Mouse (Mus musculus) limb, embryonic 11.5 days (tissue): ENCODE data around the gene Hoxa13. TPM values are rescaled to one million over a fixed set of nuclear protein-coding genes. Genes with fewer than 3 reads are reported as not detected.

ENCODE experiments used
- ATAC-seq: fragments of 200-750 bp; cut with Nextera tagmentation; 2 replicates; pipeline ENCODE4 v1.8.0; 2017; ENCODE audit warnings: low read depth; ENCODE audit not compliant: insufficient number of reproducible peaks, low FRiP score, low TSS enrichment
- DNase-seq: peaks from one replicate; pipeline ENCODE4 v3.0.0-alpha.2; 2015; ENCODE audit warnings: low spot score
- H3K27ac ChIP-seq: fragments of 300-500 bp; sonication (generic); replicated peaks from 2 replicates; pipeline ENCODE4 v1.5.1; 2014; ENCODE audit warnings: low read depth, mild to moderate bottlenecking, low read length
- H3K27me3 ChIP-seq: fragments of 300-500 bp; sonication (generic); 2 replicates; pipeline ENCODE4 v1.6.1; 2014; ENCODE audit warnings: mild to moderate bottlenecking, low read length, mixed read lengths; ENCODE audit not compliant: control insufficient read depth, insufficient read depth
- H3K36me3 ChIP-seq: fragments of 300-500 bp; sonication (generic); 2 replicates; pipeline ENCODE4 v1.6.1; 2014; ENCODE audit warnings: mild to moderate bottlenecking, low read length, moderate library complexity, mixed read lengths; ENCODE audit not compliant: control insufficient read depth, insufficient read depth
- H3K4me1 ChIP-seq: fragments of 300-500 bp; sonication (generic); 2 replicates; pipeline ENCODE4 v1.6.1; 2014; ENCODE audit warnings: low read length, mixed read lengths; ENCODE audit not compliant: control insufficient read depth, insufficient read depth
- H3K4me2 ChIP-seq: fragments of 300-500 bp; sonication (generic); 2 replicates; pipeline ENCODE4 v1.6.1; 2014; ENCODE audit warnings: low read depth, mild to moderate bottlenecking, moderate library complexity; ENCODE audit not compliant: severe bottlenecking
- H3K4me3 ChIP-seq: fragments of 300-500 bp; sonication (generic); 2 replicates; pipeline ENCODE4 v1.5.1; 2014; ENCODE audit warnings: low read depth, low read length
- H3K9ac ChIP-seq: fragments of 300-500 bp; sonication (generic); 2 replicates; pipeline ENCODE4 v1.6.1; 2014; ENCODE audit warnings: mild to moderate bottlenecking, low read length
- H3K9me3 ChIP-seq: fragments of 300-500 bp; sonication (generic); 2 replicates; pipeline ENCODE4 v1.6.1; 2016; ENCODE audit warnings: low read length; ENCODE audit not compliant: control insufficient read depth
- WGBS: fragments of 180-500 bp; shearing (Covaris S2); extraction: QIAGEN DNeasy Blood & Tissue Kit; methylation state at CpG from one replicate; pipeline ENCODE4 v1.1.7; 2014; 5-methylcytosine and 5-hydroxymethylcytosine counted together
- polyA plus RNA-seq: library from polyadenylated mRNA; unstranded; fragments of >200 nt; fragmentation: Nextera tagmentation; extraction: Ambion mirVana; gene quantifications from 2 replicates; pipeline ENCODE4 v1.2.1, GENCODE M21; 2014

The Hoxa13 gene
- polyA plus RNA-seq, 1 experiment from 2014 or later = 25.1 TPM

DNA sequence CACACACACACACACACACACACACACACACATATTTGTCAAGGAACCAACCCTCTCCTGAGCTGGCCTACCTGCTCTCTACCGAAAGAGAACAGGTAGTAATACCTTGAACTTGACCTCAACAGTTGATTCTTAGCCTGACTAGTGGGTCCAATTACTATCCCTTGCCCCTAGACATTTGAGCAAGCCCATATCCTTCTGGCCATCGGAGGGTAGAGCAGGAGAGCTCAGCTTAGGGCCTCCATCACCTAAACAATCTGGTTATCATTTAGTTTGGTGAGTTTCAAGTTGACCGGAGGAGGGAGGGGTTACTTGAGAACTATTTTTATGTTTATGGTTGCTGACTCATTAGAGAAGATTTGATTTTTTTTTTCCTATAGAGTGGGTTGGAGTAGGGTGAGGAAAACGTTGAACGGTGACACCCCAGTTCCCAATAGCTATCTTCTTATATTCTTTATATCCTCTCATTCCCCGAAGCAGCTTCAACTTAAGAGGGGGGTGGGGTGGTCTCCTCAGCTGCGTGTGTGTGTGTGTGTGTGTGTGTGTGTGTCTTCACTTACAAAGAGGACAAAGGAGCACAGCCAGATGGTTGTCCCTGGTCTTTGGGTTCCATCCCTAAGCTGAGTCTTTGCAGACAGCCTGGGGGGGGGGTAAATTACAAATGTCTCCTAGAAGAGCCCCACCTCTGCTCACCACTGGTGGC, 9.4 kb downstream of the Hoxa13 start:
- H3K4me1 ChIP-seq = peaks cover 13% of the 10 kb centered on the region
- ATAC-seq (0 out of 2 replicates have a peak, but pooled peaks have one; percentile 21), DNase-seq (peak; percentile 50)
- H3K27me3 ChIP-seq = peaks cover 6% of the 10 kb centered on the region; the same call in 1 of the 2 replicates
- H3K36me3 ChIP-seq = no peaks in the 10 kb centered on the region
- WGBS = 6% methylated on average over 7 of the region's 7 CpGs
- H3K27ac ChIP-seq = peak overlapping the region; percentile 80
- peak overlapping the region; percentile 87 for H3K9ac ChIP-seq
- peak overlapping the region; percentile 76 for H3K4me2 ChIP-seq
- H3K9me3 ChIP-seq = no peaks in the 10 kb centered on the region
- H3K4me3 ChIP-seq = peak overlapping the region; percentile 42

GRCm38 (mm10) chr6:52249826-52250225, 10.9 kb downstream of the Hoxa13 start:
- ATAC-seq = no peak
- Histone ChIP-seq H3K27ac (peak overlapping the region; percentile 93; the same call in 1 of the 2 replicates), H3K4me2 (peak overlapping the region; percentile 83), H3K36me3 (no peaks in the 10 kb centered on the region), H3K9me3 (no peaks in the 10 kb centered on the region), H3K27me3 (peaks cover 4% of the 10 kb centered on the region; the same call in 1 of the 2 replicates), H3K4me3 (peak overlapping the region; percentile 99), H3K9ac (peak overlapping the region; percentile 94), H3K4me1 (peaks cover 13% of the 10 kb centered on the region)
- 12% methylated on average over 4 of the region's 4 CpGs for WGBS
- DNase-seq = peak; percentile 44

DNA sequence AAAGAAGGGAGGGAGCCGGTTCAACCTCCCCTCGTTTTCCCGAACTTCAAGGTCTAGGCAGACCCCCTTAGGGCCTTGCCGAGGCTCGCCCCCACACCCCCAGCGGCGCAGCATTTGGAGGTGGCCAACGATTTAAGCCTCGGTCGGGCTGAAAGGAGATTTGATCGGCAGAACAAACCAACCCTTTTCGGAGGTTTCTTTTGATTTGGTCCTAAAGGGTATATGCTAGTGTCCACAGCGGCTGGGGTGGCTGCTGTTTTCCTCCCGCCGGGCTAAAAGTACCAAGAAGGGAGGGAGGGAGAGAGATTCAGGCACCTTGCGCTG, 11.3 kb downstream of the Hoxa13 start:
- Histone ChIP-seq H3K4me1 (peaks cover 13% of the 10 kb centered on the region), H3K4me2 (peak overlapping the region; percentile 83), H3K27me3 (peaks cover 4% of the 10 kb centered on the region; the same call in 1 of the 2 replicates), H3K27ac (peak overlapping the region; percentile 93; the same call in 1 of the 2 replicates), H3K36me3 (no peaks in the 10 kb centered on the region), H3K9me3 (no peaks in the 10 kb centered on the region), H3K9ac (peak overlapping the region; percentile 94), H3K4me3 (peak overlapping the region; percentile 99)
- 2% methylated on average over 16 of the region's 16 CpGs for WGBS
- ATAC-seq = no peak
- no peak for DNase-seq

- H3K4me3 ChIP-seq = peak overlapping the region; percentile 99
- H3K9ac ChIP-seq = peak overlapping the region; percentile 94
- 2% methylated on average over 27 of the region's 27 CpGs for WGBS
- peaks cover 13% of the 10 kb centered on the region for H3K4me1 ChIP-seq
- H3K36me3 ChIP-seq = no peaks in the 10 kb centered on the region
- no peak for ATAC-seq
- peaks cover 4% of the 10 kb centered on the region; the same call in 1 of the 2 replicates for H3K27me3 ChIP-seq
- no peaks in the 10 kb centered on the region for H3K9me3 ChIP-seq
- H3K4me2 ChIP-seq = peak overlapping the region; percentile 83
- DNase-seq = peak; percentile 70
- peak overlapping the region; percentile 93 for H3K27ac ChIP-seq
Measured at GRCm38 (mm10) chr6:52248638-52249414, 11.9 kb downstream of the Hoxa13 start.

DNA sequence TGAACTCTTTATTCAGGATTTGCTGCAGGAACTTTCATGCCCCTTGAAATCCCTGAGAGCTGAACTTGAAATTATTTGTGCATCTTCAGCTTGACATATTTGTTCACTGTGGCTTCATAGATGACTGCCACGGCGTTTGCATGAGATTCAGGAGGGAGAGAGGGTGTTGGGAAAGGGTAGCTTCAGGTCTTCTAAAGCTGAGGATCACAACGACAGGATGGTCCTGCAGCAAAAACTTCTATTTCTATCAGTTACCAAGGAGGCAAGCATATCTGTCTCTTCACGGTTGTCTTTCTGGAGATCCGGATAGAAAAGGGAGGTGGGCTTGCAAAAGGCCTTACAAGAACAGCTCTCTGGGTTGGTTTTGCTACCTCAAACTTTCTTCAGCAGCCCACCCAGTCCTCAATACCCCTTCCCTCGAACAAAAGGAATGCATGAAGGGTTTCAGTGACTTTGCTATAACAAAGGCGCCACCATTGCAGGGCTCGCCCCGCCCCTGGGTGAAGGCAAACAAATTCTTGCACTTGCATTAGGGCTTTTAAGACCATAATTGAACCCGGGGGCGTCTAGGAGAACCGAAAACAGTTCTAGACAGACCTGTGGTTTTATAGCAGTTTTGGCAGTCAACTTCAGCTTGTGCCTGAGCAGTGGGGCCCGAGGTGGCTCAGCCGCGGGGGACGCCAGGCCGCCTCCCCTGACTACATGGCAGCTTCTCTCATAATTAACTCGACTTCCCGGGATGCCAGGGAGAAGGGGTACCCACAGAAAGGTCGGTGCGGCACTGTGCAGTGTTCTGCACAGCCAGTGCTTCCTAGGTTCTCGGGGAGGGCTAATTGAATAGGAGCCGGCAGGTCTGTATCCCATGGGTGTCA, 12.7 kb downstream of the Hoxa13 start:
- Histone ChIP-seq H3K9me3 (no peaks in the 10 kb centered on the region), H3K36me3 (no peaks in the 10 kb centered on the region), H3K4me3 (peak overlapping the region; percentile 99), H3K27me3 (peaks cover 4% of the 10 kb centered on the region; the same call in 1 of the 2 replicates), H3K27ac (peak overlapping the region; percentile 93), H3K4me2 (peak overlapping the region; percentile 83), H3K9ac (peak overlapping the region; percentile 94), H3K4me1 (peaks cover 11% of the 10 kb centered on the region)
- DNase-seq (peak; percentile 80), ATAC-seq (no peak)
- 1% methylated on average over 23 of the region's 23 CpGs for WGBS

- no peaks in the 10 kb centered on the region for H3K36me3 ChIP-seq
- DNase-seq (peak; percentile 57), ATAC-seq (no peak)
- H3K27me3 ChIP-seq = peaks cover 4% of the 10 kb centered on the region; the same call in 1 of the 2 replicates
- peak overlapping the region; percentile 99 for H3K27ac ChIP-seq
- WGBS = 3% methylated on average over 3 of the region's 3 CpGs
- H3K4me1 ChIP-seq = peaks cover 17% of the 10 kb centered on the region
- H3K4me2 ChIP-seq = peak overlapping the region; percentile 83
- peak overlapping the region; percentile 100 for H3K9ac ChIP-seq
- H3K4me3 ChIP-seq = peak overlapping the region; percentile 99
- H3K9me3 ChIP-seq = no peaks in the 10 kb centered on the region
Measured at GRCm38 (mm10) chr6:52246916-52247315, 13.8 kb downstream of the Hoxa13 start.

DNA sequence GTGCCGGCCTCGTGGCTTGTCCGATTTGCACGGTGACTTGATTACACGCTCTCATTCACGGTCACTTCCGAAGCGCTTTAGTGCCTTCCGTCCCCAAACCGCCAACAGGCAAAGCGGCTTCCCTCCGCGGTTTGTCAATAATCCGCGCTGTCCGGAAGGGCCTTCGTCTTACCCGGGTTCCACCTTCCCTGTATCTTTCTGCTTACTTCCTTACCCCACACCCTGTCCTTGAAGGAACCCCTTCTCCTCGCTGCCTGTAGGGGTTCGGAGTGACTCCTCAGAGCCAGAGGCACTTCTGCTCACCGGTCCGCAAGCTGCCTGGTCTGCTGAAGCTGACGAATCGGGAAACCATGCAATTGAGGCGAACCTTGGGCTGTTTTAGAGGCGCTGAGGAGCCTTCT, 14.3 kb downstream of the Hoxa13 start:
- no peaks in the 10 kb centered on the region for H3K9me3 ChIP-seq
- ATAC-seq = no peak

More for the DNA sequence above, 14.3 kb downstream of the Hoxa13 start:
- peak; percentile 76 for DNase-seq
- H3K36me3 ChIP-seq = no peaks in the 10 kb centered on the region
- H3K4me3 ChIP-seq = peak overlapping the region; percentile 99
- peaks cover 4% of the 10 kb centered on the region; the same call in 1 of the 2 replicates for H3K27me3 ChIP-seq
- H3K27ac ChIP-seq = peak overlapping the region; percentile 99
- peak overlapping the region; percentile 100 for H3K9ac ChIP-seq
- WGBS = under 1% methylated on average over 26 of the region's 26 CpGs
- H3K4me2 ChIP-seq = peak overlapping the region; percentile 83
- H3K4me1 ChIP-seq = peaks cover 20% of the 10 kb centered on the region
